Mouse (Mus musculus): ENCODE results near the gene Il17rc. TPM values are rescaled to one million over a fixed set of nuclear protein-coding genes. Genes with fewer than 3 reads are reported as not detected.

Gene Il17rc
- total and polyA plus RNA-seq, 2 experiments: 27.8 to 79.2 TPM

DNA sequence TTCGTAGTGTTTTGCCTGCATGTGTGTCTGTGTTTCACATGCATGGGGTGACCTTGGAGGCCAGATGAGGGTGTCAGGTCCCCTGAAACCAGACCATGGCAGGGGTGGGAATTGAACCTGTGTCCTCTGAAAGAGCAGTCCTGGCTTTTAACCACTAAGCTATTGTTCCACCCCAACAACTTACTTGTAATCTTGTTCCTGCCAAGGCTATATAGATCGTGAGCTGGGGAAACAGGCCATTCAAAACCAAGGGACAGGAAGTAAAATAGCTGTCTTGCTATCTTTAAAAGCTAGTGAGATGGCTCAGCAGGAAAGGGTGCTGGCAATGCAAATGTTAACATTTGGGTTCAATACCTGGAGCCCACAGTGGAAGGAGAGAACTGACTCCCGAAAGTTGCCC lies 41.3 kb upstream of the Il17rc start:
- TF ChIP-seq POLR2A (IDR thresholded peaks at IDR 0.05; ENCODE audit: extremely low read depth, insufficient read depth, low read length) (no peak), CTCF (IDR thresholded peaks at IDR 0.05; ENCODE audit: low read depth, low read length) (no peak)
- peak overlapping the region; percentile 82 for H3K9ac ChIP-seq (ENCODE audit: low read depth, low read length)
- 20% methylated on average over 3 of the region's 3 CpGs for WGBS

DNA sequence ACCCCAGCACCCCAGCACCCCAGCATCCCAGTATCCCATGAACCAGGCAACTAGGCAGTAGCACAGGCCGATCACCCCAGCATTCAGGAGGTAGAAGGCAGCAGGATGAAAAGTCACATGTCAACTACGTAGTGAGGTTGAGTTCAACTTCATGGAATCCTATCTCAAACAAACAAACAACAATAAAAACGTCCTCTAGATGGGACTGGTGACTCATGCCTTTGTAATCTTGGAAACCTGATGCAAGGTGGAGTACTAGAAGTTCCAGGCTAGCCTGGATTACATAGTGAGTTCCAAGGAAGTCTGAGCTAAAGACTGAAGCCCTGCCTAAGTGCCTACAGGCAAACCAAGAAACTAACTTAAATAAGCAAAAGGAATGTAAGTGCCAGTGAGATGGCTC lies 40.4 kb upstream of the Il17rc start:
- Histone ChIP-seq H3K9ac (ENCODE audit: low read depth, low read length) (peak overlapping the region; percentile 65), H3K4me1 (ENCODE audit: control insufficient read depth, insufficient read depth, low read length) (peaks cover 35% of the 10 kb centered on the region), H3K79me2 (ENCODE audit: control insufficient read depth, insufficient read depth, low read length) (peaks cover 35% of the 10 kb centered on the region; the same call in 1 of the 2 replicates), H3K27me3 (ENCODE audit: control insufficient read depth, insufficient read depth, low read length) (no peaks in the 10 kb centered on the region), H3K4me3 (ENCODE audit: insufficient read depth, low read depth, low read length) (peak overlapping the region; percentile 58), H3K36me3 (ENCODE audit: control insufficient read depth, insufficient read depth, low read length) (peaks cover 9% of the 10 kb centered on the region; the same call in 1 of the 2 replicates), H3K27ac (replicated peaks; ENCODE audit: insufficient read depth, low read depth, low read length) (peak overlapping the region; percentile 82)
- 15% methylated on average over 3 of the region's 3 CpGs for WGBS
- peak; percentile 76 for DNase-seq (ENCODE audit: extremely low read depth, low read depth, low spot score)
- TF ChIP-seq POLR2A (IDR thresholded peaks at IDR 0.05; ENCODE audit: extremely low read depth, insufficient read depth, low read length) (no peak), CTCF (IDR thresholded peaks at IDR 0.05; ENCODE audit: low read depth, low read length) (no peak)

More for the DNA sequence above, 41.3 kb upstream of the Il17rc start:
- Histone ChIP-seq H3K27ac (replicated peaks; ENCODE audit: insufficient read depth, low read depth, low read length) (peak overlapping the region; percentile 82), H3K4me3 (ENCODE audit: insufficient read depth, low read depth, low read length) (peak overlapping the region; percentile 58), H3K27me3 (ENCODE audit: control insufficient read depth, insufficient read depth, low read length) (no peaks in the 10 kb centered on the region), H3K79me2 (ENCODE audit: control insufficient read depth, insufficient read depth, low read length) (peaks cover 28% of the 10 kb centered on the region; the same call in 1 of the 2 replicates), H3K4me1 (ENCODE audit: control insufficient read depth, insufficient read depth, low read length) (peaks cover 34% of the 10 kb centered on the region), H3K36me3 (ENCODE audit: control insufficient read depth, insufficient read depth, low read length) (peaks cover 2% of the 10 kb centered on the region; the same call in 1 of the 2 replicates)
- DNase-seq (ENCODE audit: extremely low read depth, low read depth, low spot score): peak; percentile 80

DNA sequence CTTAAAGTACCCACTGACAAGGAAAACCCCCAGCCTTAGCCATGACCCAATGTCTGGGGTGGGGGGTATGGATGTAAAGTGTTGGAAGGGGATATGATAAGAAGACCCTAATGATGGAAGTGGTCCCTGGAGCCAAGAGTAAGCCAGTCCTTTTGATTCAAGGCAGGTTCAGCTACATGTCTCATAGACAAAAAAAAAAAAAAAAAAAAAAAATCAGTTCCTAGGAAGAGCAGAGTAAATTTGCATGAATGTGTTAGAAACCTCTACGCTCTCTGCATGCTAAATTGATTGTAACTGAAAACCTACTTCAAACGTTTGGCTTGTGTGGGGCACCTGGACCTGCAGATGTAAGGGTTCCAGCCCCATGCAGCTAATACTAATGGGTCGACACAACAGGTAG lies 39.4 kb upstream of the Il17rc start:
- Histone ChIP-seq H3K4me3 (ENCODE audit: insufficient read depth, low read depth, low read length) (no peak overlapping the region), H3K27ac (replicated peaks; ENCODE audit: insufficient read depth, low read depth, low read length) (peak overlapping the region; percentile 78; the same call in 1 of the 2 replicates), H3K27me3 (ENCODE audit: control insufficient read depth, insufficient read depth, low read length) (no peaks in the 10 kb centered on the region), H3K9ac (ENCODE audit: low read depth, low read length) (peak overlapping the region; percentile 22; the same call in 1 of the 2 replicates), H3K36me3 (ENCODE audit: control insufficient read depth, insufficient read depth, low read length) (peaks cover 9% of the 10 kb centered on the region; the same call in 1 of the 2 replicates), H3K4me1 (ENCODE audit: control insufficient read depth, insufficient read depth, low read length) (peaks cover 35% of the 10 kb centered on the region), H3K79me2 (ENCODE audit: control insufficient read depth, insufficient read depth, low read length) (peaks cover 35% of the 10 kb centered on the region; the same call in 1 of the 2 replicates)
- DNase-seq (ENCODE audit: extremely low read depth, low read depth, low spot score): no peak
- WGBS: 31% methylated on average over 3 of the region's 3 CpGs
- TF ChIP-seq CTCF (IDR thresholded peaks at IDR 0.05; ENCODE audit: low read depth, low read length): no peak
- TF ChIP-seq POLR2A (IDR thresholded peaks at IDR 0.05; ENCODE audit: extremely low read depth, insufficient read depth, low read length): no peak

DNA sequence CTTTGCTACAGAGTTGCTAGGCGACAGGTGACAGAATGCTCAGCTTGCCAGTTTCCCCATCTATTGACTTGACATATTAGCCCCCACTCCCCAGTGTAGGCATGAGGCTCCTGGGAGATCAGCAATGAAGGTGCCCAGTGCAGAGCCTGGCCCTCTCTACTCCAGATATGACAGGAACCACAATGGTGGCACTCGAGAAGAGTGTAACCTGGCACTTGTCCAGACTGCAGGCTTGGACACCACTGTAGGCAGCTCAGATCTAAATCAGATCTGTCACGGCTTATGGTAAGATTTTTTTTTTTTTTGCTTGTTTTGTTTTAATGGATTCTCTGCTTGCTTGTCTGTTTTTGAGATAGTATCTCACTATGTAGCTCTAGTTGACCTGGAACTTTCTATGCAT lies 37.6 kb upstream of the Il17rc start:
- Histone ChIP-seq H3K9ac (ENCODE audit: low read depth, low read length) (no peak overlapping the region), H3K27me3 (ENCODE audit: control insufficient read depth, insufficient read depth, low read length) (no peaks in the 10 kb centered on the region), H3K4me3 (ENCODE audit: insufficient read depth, low read depth, low read length) (no peak overlapping the region), H3K79me2 (ENCODE audit: control insufficient read depth, insufficient read depth, low read length) (peaks cover 30% of the 10 kb centered on the region; the same call in 1 of the 2 replicates), H3K27ac (replicated peaks; ENCODE audit: insufficient read depth, low read depth, low read length) (peak overlapping the region; percentile 66), H3K36me3 (ENCODE audit: control insufficient read depth, insufficient read depth, low read length) (peaks cover 11% of the 10 kb centered on the region; the same call in 1 of the 2 replicates), H3K4me1 (ENCODE audit: control insufficient read depth, insufficient read depth, low read length) (peaks cover 41% of the 10 kb centered on the region)
- DNase-seq (ENCODE audit: extremely low read depth, low read depth, low spot score): peak; percentile 42
- TF ChIP-seq CTCF (IDR thresholded peaks at IDR 0.05; ENCODE audit: low read depth, low read length): no peak
- no peak for TF ChIP-seq POLR2A (IDR thresholded peaks at IDR 0.05; ENCODE audit: extremely low read depth, insufficient read depth, low read length)
- 34% methylated on average over 3 of the region's 3 CpGs for WGBS

DNA sequence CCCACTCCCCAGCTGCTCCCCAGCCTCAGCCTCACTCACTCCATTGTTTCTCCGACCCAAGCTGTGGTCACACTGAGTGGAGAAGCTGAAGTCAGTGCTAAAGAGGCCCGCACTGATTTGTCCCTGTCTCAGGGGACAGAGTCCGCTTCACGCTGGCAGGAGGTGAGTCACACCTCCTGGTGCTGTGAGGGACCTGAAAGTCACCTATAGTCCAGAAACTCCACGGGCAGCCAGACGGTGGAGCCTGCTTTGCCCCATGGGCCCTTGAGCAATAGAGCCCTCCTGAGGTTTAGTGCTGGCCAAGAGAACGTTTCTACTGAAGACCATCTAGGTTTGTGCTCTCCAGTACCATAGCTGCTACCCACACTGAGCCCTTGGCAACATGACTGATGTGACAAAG lies 36.5 kb upstream of the Il17rc start:
- peak overlapping the region; percentile 23; the same call in 1 of the 2 replicates for H3K9ac ChIP-seq (ENCODE audit: low read depth, low read length)
- H3K27me3 ChIP-seq (ENCODE audit: control insufficient read depth, insufficient read depth, low read length): no peaks in the 10 kb centered on the region
- peaks cover 25% of the 10 kb centered on the region; the same call in 1 of the 2 replicates for H3K79me2 ChIP-seq (ENCODE audit: control insufficient read depth, insufficient read depth, low read length)
- H3K4me1 ChIP-seq (ENCODE audit: control insufficient read depth, insufficient read depth, low read length): peaks cover 46% of the 10 kb centered on the region
- H3K36me3 ChIP-seq (ENCODE audit: control insufficient read depth, insufficient read depth, low read length): peaks cover 11% of the 10 kb centered on the region; the same call in 1 of the 2 replicates
- 28% methylated on average over 7 of the region's 7 CpGs for WGBS
- peak; percentile 82 for DNase-seq (ENCODE audit: extremely low read depth, low read depth, low spot score)
- H3K27ac ChIP-seq (replicated peaks; ENCODE audit: insufficient read depth, low read depth, low read length): peak overlapping the region; percentile 66
- TF ChIP-seq CTCF (IDR thresholded peaks at IDR 0.05; ENCODE audit: low read depth, low read length): no peak
- no peak overlapping the region for H3K4me3 ChIP-seq (ENCODE audit: insufficient read depth, low read depth, low read length)

DNA sequence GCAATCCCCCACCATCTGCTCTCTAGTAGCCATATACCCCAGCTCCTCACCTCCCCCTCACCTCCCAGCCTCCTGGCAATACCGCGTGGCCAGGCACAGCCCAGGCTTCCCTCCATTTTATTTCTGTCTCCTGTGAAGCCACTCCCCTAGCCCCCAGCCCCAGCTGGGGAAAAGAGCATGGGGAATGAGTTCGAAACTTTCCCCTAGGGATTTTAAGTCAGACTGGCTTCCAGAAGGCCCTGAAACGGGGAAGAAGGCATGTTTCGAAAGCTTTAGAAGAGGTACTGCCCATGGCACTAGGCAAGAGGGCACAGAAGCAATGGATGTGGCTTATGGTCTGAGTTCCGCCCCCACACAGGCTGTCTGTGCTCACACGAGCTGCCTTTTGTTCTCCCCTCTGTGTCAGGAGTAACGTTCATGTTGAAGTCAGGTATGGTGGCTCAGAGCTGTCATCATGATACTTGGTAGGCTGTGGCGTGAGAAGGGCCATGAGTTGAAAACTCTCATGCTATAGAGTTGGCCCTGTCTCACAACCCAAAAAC lies 35.5 kb upstream of the Il17rc start, which contains the start of gene Cidec:
Gene Cidec (minus strand): TSS at position 97 of the 542 bp plus-strand sequence.
- peak within 1 kb of the TSS; percentile 23; the same call in 1 of the 2 replicates for H3K9ac ChIP-seq (ENCODE audit: low read depth, low read length)
- H3K36me3 ChIP-seq (ENCODE audit: control insufficient read depth, insufficient read depth, low read length): peaks cover 11% of the 10 kb centered on the region; the same call in 1 of the 2 replicates
- peak; percentile 37 for DNase-seq (ENCODE audit: extremely low read depth, low read depth, low spot score)
- WGBS: 76% methylated on average over 9 of the region's 9 CpGs
- no peak within 1 kb of the TSS for H3K4me3 ChIP-seq (ENCODE audit: insufficient read depth, low read depth, low read length)
- H3K79me2 ChIP-seq (ENCODE audit: control insufficient read depth, insufficient read depth, low read length): peaks cover 25% of the 10 kb centered on the region; the same call in 1 of the 2 replicates
- peaks cover 53% of the 10 kb centered on the region for H3K4me1 ChIP-seq (ENCODE audit: control insufficient read depth, insufficient read depth, low read length)
- no peaks in the 10 kb centered on the region for H3K27me3 ChIP-seq (ENCODE audit: control insufficient read depth, insufficient read depth, low read length)
- peak within 1 kb of the TSS; percentile 66 for H3K27ac ChIP-seq (replicated peaks; ENCODE audit: insufficient read depth, low read depth, low read length)
- TF ChIP-seq CTCF (IDR thresholded peaks at IDR 0.05; ENCODE audit: low read depth, low read length) (no peak), POLR2A (IDR thresholded peaks at IDR 0.05; ENCODE audit: extremely low read depth, insufficient read depth, low read length) (no peak)

Measured in liver, adult 2 months (tissue).